Mouse (Mus musculus) testis, adult 2 months (tissue): ENCODE results near the gene Cyren. TPM values are rescaled to one million over a fixed set of nuclear protein-coding genes. Genes with fewer than 3 reads are reported as not detected.

Experiments used
- H3K27ac ChIP-seq: fragments of 200-500 bp; 2 replicates; pipeline ENCODE4 v1.5.1; 2012; ENCODE audit warnings: low read depth, low read length; ENCODE audit not compliant: control insufficient read depth, insufficient read depth
- H3K27me3 ChIP-seq: fragments of 200-500 bp; 2 replicates; pipeline ENCODE4 v1.6.1; 2012; ENCODE audit warnings: mild to moderate bottlenecking, low read length, moderate library complexity; ENCODE audit not compliant: control insufficient read depth, insufficient read depth
- H3K36me3 ChIP-seq: fragments of 200-500 bp; 2 replicates; pipeline ENCODE4 v1.6.1; 2012; ENCODE audit warnings: mild to moderate bottlenecking, low read length; ENCODE audit not compliant: control insufficient read depth, insufficient read depth
- H3K4me1 ChIP-seq: fragments of 200-500 bp; 2 replicates; pipeline ENCODE4 v1.6.1; 2012; ENCODE audit warnings: low read length; ENCODE audit not compliant: control insufficient read depth, insufficient read depth
- H3K4me3 ChIP-seq: fragments of 200-500 bp; 2 replicates; pipeline ENCODE4 v1.5.1; 2012; ENCODE audit warnings: low read depth, mild to moderate bottlenecking, low read length, moderate library complexity, mixed read lengths; ENCODE audit not compliant: control insufficient read depth
- CTCF ChIP-seq: fragments of 200-500 bp; IDR thresholded peaks from 2 replicates; pipeline ENCODE4 v1.5.1; 2012; ENCODE audit warnings: low read depth, mild to moderate bottlenecking, inconsistent platforms, low read length, moderate library complexity; ENCODE audit not compliant: control insufficient read depth, insufficient read depth, insufficient replicate concordance
- POLR2A ChIP-seq: fragments of 200-500 bp; IDR thresholded peaks from 2 replicates; pipeline ENCODE4 v1.6.1; 2012; ENCODE audit warnings: low read depth, mild to moderate bottlenecking, inconsistent platforms, low read length, moderate library complexity; ENCODE audit not compliant: control insufficient read depth
- polyA plus RNA-seq: library from polyadenylated mRNA; depleted of rRNA; stranded (reverse); fragments of >200 nt; gene quantifications from 2 replicates; pipeline ENCODE4 v1.2.3, GENCODE M21; 2012

The Cyren gene
- polyA plus RNA-seq, 1 experiment, result 1.2 TPM

GRCm38 (mm10) chr6:34866786-34867185 lies 11.1 kb downstream of the Cyren start:
- Histone ChIP-seq H3K27ac (no peak overlapping the region), H3K4me3 (no peak overlapping the region), H3K36me3 (no peaks in the 10 kb centered on the region), H3K4me1 (peaks cover 5% of the 10 kb centered on the region; the same call in 1 of the 2 replicates), H3K27me3 (no peaks in the 10 kb centered on the region)
- no peak for TF ChIP-seq POLR2A
- no peak for TF ChIP-seq CTCF

- peaks cover 5% of the 10 kb centered on the region; the same call in 1 of the 2 replicates for H3K4me1 ChIP-seq
- no peaks in the 10 kb centered on the region for H3K27me3 ChIP-seq
- no peaks in the 10 kb centered on the region for H3K36me3 ChIP-seq
- H3K27ac ChIP-seq, result no peak overlapping the region
- no peak overlapping the region for H3K4me3 ChIP-seq
- TF ChIP-seq POLR2A (no peak), CTCF (no peak)
These were observed 11.9 kb downstream of the Cyren start for GRCm38 (mm10) chr6:34865711-34866593.

DNA sequence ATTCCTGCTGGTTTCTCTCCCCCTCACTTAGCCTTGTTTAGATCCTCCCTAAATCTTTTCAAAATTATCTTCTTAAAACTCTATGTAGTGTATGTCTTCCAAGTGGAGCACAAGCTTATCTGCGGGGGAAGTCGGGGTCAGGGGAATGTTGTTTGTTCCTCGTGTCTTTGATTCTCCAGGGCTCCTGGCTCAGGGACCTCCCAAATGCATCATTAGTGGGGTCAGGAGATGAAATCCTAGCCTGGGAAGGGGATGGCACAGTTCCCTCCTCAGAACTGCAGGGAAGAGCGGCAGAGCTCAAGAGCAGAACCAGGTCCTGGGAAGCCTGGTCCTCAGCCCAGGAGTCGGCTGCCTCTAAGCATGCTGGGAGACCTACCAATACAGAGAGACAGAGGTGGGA lies 12.6 kb downstream of the Cyren start:
- H3K27ac ChIP-seq, result no peak overlapping the region
- H3K4me1 ChIP-seq, result peaks cover 5% of the 10 kb centered on the region; the same call in 1 of the 2 replicates
- H3K4me3 ChIP-seq, result no peak overlapping the region
- H3K36me3 ChIP-seq, result no peaks in the 10 kb centered on the region
- no peak for TF ChIP-seq POLR2A
- no peak for TF ChIP-seq CTCF
- no peaks in the 10 kb centered on the region for H3K27me3 ChIP-seq

DNA sequence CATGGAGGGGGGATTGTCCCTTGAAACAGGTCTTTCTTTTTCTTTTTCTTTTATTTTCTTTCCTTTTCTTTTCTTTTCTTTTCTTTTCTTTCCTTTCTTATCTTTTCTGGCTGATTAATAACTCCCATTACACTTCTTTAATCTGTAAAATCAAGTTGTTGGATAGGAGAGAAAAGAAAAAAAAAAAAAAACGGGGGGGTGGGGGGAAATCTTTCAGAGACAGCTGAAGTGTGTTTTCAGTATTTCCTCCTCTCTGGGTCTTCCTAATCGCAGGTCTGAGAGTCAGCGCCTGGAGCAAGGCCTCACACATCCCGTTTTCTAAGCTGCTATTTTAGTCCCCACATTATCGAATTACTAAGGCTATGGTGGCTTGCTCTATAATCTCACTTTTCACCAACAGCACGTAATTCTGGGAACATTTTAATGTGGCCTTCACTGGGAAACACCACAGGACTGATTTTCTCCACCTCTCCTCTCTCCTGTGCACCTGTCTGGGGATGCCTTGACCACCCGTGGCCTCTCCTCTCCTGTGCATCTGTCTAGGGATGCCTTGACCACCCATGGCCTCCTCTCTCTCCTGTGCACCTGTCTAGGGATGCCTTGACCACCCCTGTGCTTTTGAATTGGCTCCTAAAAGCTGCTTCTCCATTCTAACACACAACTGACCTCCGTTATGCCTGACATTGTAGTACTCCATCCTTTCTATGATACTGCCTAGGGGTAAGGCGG lies 13.9 kb downstream of the Cyren start:
- H3K36me3 ChIP-seq, result no peaks in the 10 kb centered on the region
- H3K4me3 ChIP-seq, result no peak overlapping the region
- TF ChIP-seq CTCF (no peak), POLR2A (no peak)
- no peak overlapping the region for H3K27ac ChIP-seq
- H3K27me3 ChIP-seq, result no peaks in the 10 kb centered on the region
- peaks cover 5% of the 10 kb centered on the region; the same call in 1 of the 2 replicates for H3K4me1 ChIP-seq

DNA sequence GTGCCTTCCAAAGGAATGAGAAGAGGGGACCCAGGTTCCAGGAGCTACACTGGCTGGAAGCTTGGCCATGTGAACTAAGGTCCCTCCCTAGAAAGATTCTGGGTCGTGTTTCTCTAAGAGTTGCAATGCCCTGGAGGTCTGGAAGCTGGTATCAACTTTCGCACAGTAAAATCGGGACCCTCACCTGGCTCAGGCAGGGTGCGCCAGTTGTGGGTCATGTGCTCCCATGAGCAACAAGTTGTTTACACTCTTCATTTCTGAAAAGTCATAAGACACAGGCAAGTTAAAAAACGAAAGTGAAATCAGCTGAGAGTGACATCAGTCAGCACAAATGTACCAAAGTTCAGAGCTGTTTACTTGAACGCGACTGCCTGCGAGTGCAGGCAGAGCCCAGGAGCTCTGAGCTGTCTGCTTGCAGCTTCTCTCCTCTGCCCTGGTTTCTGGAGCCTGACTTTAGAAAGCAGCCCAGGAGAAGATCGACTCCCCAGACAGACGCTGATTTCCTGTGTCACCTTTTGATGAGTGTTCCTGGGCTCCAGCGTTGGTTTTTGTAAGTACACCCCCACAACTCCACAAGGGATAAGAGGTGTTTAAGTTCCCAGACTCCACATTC lies 15.0 kb downstream of the Cyren start, which contains the start of gene Tmem140:
Gene Tmem140 (plus strand): TSS at position 356 of the 613 bp plus-strand sequence.
- no peaks in the 10 kb centered on the region for H3K36me3 ChIP-seq
- no peaks in the 10 kb centered on the region for H3K27me3 ChIP-seq
- H3K4me1 ChIP-seq, result peaks cover 5% of the 10 kb centered on the region; the same call in 1 of the 2 replicates
- peak within 1 kb of the TSS; percentile 88 for H3K27ac ChIP-seq
- TF ChIP-seq CTCF (no peak), POLR2A (0 out of 2 replicates have a peak, but pooled peaks have one; percentile 40)
- peak within 1 kb of the TSS; percentile 72 for H3K4me3 ChIP-seq

GRCm38 (mm10) chr6:34862381-34862780 lies 15.5 kb downstream of the Cyren start:
- no peaks in the 10 kb centered on the region for H3K27me3 ChIP-seq
- TF ChIP-seq POLR2A (no peak), CTCF (no peak)
- H3K36me3 ChIP-seq, result no peaks in the 10 kb centered on the region
- peak overlapping the region; percentile 88 for H3K27ac ChIP-seq
- H3K4me3 ChIP-seq, result peak overlapping the region; percentile 72
- H3K4me1 ChIP-seq, result peaks cover 5% of the 10 kb centered on the region; the same call in 1 of the 2 replicates
